In genomic region chr13:114459701-114460160, GRCm38 (mm10) we compare ENCODE assay signal across 8 mouse cellular contexts. TPM values are rescaled to one million over a fixed set of nuclear protein-coding genes. Genes with fewer than 3 reads are reported as not detected.
DNase-seq lines count a peak whose midpoint lies in the region; ATAC-seq lines count a peak whose summit lies in the region.

No protein-coding gene starts in this region.

- H3K4me1 ChIP-seq in lung, embryonic 15.5 days: peaks cover 36% of the 10 kb centered on the region
- H3K4me1 ChIP-seq in forebrain, embryonic 12.5 days: peaks cover 26% of the 10 kb centered on the region
- H3K4me1 ChIP-seq in limb, embryonic 11.5 days (ENCODE audit: control insufficient read depth, insufficient read depth, low read length): peaks cover 3% of the 10 kb centered on the region; the same call in 1 of the 2 replicates
- peaks cover 4% of the 10 kb centered on the region; the same call in 1 of the 2 replicates for H3K4me1 ChIP-seq in neural tube, embryonic 14.5 days (ENCODE audit: control insufficient read depth, insufficient read depth, low read length)

- no peak overlapping the region for H3K27ac ChIP-seq in lung, embryonic 15.5 days
- H3K27ac ChIP-seq in forebrain, embryonic 12.5 days: peak overlapping the region; percentile 79
- no peak overlapping the region for H3K27ac ChIP-seq in limb, embryonic 11.5 days (replicated peaks; ENCODE audit: low read depth, low read length)
- H3K27ac ChIP-seq in neural tube, embryonic 14.5 days (ENCODE audit: low read depth, low read length): no peak overlapping the region

- ATAC-seq in lung, embryonic 15.5 days (ENCODE audit: borderline replicate concordance, extremely low read depth, low FRiP score, low TSS enrichment): no peak
- ATAC-seq in forebrain, embryonic 12.5 days (ENCODE audit: low FRiP score): no peak; the same call in 1 of the 2 replicates
- no peak for ATAC-seq in limb, embryonic 11.5 days (ENCODE audit: insufficient number of reproducible peaks, low FRiP score, low TSS enrichment, low read depth)
- no peak for ATAC-seq in neural tube, embryonic 14.5 days (ENCODE audit: low read depth)

- peaks cover 67% of the 10 kb centered on the region for H3K27me3 ChIP-seq in lung, embryonic 15.5 days
- peaks cover 41% of the 10 kb centered on the region for H3K27me3 ChIP-seq in forebrain, embryonic 12.5 days
- H3K27me3 ChIP-seq in limb, embryonic 11.5 days (ENCODE audit: control insufficient read depth, insufficient read depth, low read length): peaks cover 30% of the 10 kb centered on the region
- H3K27me3 ChIP-seq in neural tube, embryonic 14.5 days (ENCODE audit: control insufficient read depth, insufficient read depth, low read length): peaks cover 15% of the 10 kb centered on the region

- no peak for DNase-seq in lung, adult 18-20 months
- no peak for DNase-seq in limb, embryonic 11.5 days (ENCODE audit: low spot score)
- no peak for DNase-seq in thymus, postnatal 0 days (ENCODE audit: low spot score)
- DNase-seq in right cerebral cortex, adult 2 months (ENCODE audit: low spot score in 2 of 2): no peak
- no peak for DNase-seq in testis, postnatal 14 days (ENCODE audit: low spot score)

- no peaks in the 10 kb centered on the region for H3K9me3 ChIP-seq in lung, embryonic 15.5 days
- no peaks in the 10 kb centered on the region for H3K9me3 ChIP-seq in forebrain, embryonic 12.5 days
- H3K9me3 ChIP-seq in limb, embryonic 11.5 days (ENCODE audit: control insufficient read depth, low read length): no peaks in the 10 kb centered on the region
- no peaks in the 10 kb centered on the region for H3K9me3 ChIP-seq in neural tube, embryonic 14.5 days (ENCODE audit: control insufficient read depth, low read length)

- peak overlapping the region; percentile 32 for H3K9ac ChIP-seq in lung, embryonic 15.5 days
- peak overlapping the region; percentile 71 for H3K9ac ChIP-seq in forebrain, embryonic 12.5 days
- H3K9ac ChIP-seq in limb, embryonic 11.5 days (ENCODE audit: low read length): no peak overlapping the region; the same call in 1 of the 2 replicates
- H3K9ac ChIP-seq in neural tube, embryonic 14.5 days (replicated peaks; ENCODE audit: low read depth, low read length): peak overlapping the region; percentile 48; the same call in 1 of the 2 replicates

- 1% methylated on average over 15 of the region's 16 CpGs for WGBS in lung, embryonic 15.5 days
- 2% methylated on average over 15 of the region's 16 CpGs for WGBS in forebrain, embryonic 12.5 days
- WGBS in limb, embryonic 11.5 days: under 1% methylated on average over 15 of the region's 16 CpGs
- under 1% methylated on average over 15 of the region's 16 CpGs for WGBS in neural tube, embryonic 14.5 days

- H3K36me3 ChIP-seq in lung, embryonic 15.5 days: no peaks in the 10 kb centered on the region
- H3K36me3 ChIP-seq in forebrain, embryonic 12.5 days (replicated peaks): no peaks in the 10 kb centered on the region
- no peaks in the 10 kb centered on the region for H3K36me3 ChIP-seq in limb, embryonic 11.5 days (ENCODE audit: control insufficient read depth, insufficient read depth, low read length)
- H3K36me3 ChIP-seq in neural tube, embryonic 14.5 days (ENCODE audit: control insufficient read depth, insufficient read depth, low read length): no peaks in the 10 kb centered on the region

- peak overlapping the region; percentile 100 for H3K4me2 ChIP-seq in lung, embryonic 15.5 days
- H3K4me2 ChIP-seq in forebrain, embryonic 12.5 days: peak overlapping the region; percentile 94
- peak overlapping the region; percentile 93 for H3K4me2 ChIP-seq in limb, embryonic 11.5 days (ENCODE audit: low read depth, severe bottlenecking)
- peak overlapping the region; percentile 96 for H3K4me2 ChIP-seq in neural tube, embryonic 14.5 days (ENCODE audit: low read depth, low read length)

- H3K4me3 ChIP-seq in lung, embryonic 15.5 days: peak overlapping the region; percentile 56
- H3K4me3 ChIP-seq in forebrain, embryonic 12.5 days (replicated peaks): peak overlapping the region; percentile 57
- H3K4me3 ChIP-seq in limb, embryonic 11.5 days (ENCODE audit: low read depth, low read length): peak overlapping the region; percentile 49
- H3K4me3 ChIP-seq in neural tube, embryonic 14.5 days (ENCODE audit: low read depth, low read length): peak overlapping the region; percentile 51

RNA-seq across cellular contexts. Expression of gene Fst, which starts 1.0 kb away (rescaled TPM):
- 2.5 and 3.3 TPM in 2 replicates for polyA plus RNA-seq in lung, embryonic 15.5 days (2015; fragmentation: Nextera tagmentation; extraction: Ambion mirVana)
- polyA plus RNA-seq in forebrain, embryonic 12.5 days (2016; fragmentation: Nextera tagmentation; extraction: Ambion mirVana): 23.3 and 25.9 TPM in 2 replicates
- 11.3 and 12.8 TPM in 2 replicates for polyA plus RNA-seq in limb, embryonic 11.5 days (2014; fragmentation: Nextera tagmentation; extraction: Ambion mirVana)
- 4.5 and 6.4 TPM in 2 replicates for polyA plus RNA-seq in neural tube, embryonic 14.5 days (2014; fragmentation: Nextera tagmentation; extraction: Ambion mirVana)
- polyA plus RNA-seq in thymus, postnatal 0 days (2015; fragmentation: Nextera tagmentation; extraction: Ambion mirVana): 4.9 and 6.6 TPM in 2 replicates
